Mouse (Mus musculus): ENCODE data around the gene Gabpb2. TPM values are rescaled to one million over a fixed set of nuclear protein-coding genes. Genes with fewer than 3 reads are reported as not detected.

Gene Gabpb2
- polyA plus RNA-seq (2012; rRNA removed; ENCODE audit: low replicate concordance), result 2.7 and 3.5 TPM in 2 replicates

GRCm38 (mm10) chr3:95217255-95218134 is at the start of gene Gabpb2:
Gabpb2 (minus strand) TSS chr3:95217916.

GRCm38 (mm10) chr3:95250783-95251424 is 33.2 kb upstream of the Gabpb2 start, which contains the start of gene Bnipl:
Bnipl (minus strand) TSS chr3:95251193.

GRCm38 (mm10) chr3:95241498-95241897 is 23.8 kb upstream of the Gabpb2 start, which contains the start of gene Gm128:
Gm128 (minus strand) TSS chr3:95241598.

GRCm38 (mm10) chr3:95231298-95232221 is 13.8 kb upstream of the Gabpb2 start, which contains the start of gene Mllt11:
Mllt11 (minus strand) TSS chr3:95232171.

GRCm38 (mm10) chr3:95228148-95228893 is 10.6 kb upstream of the Gabpb2 start, which contains the start of gene Cdc42se1:
Cdc42se1 (plus strand) TSS chr3:95228732.

GRCm38 (mm10) chr3:95159987-95160963 is 57.4 kb downstream of the Gabpb2 start, which contains the start of gene Sema6c:
Sema6c (plus strand) TSS chr3:95160457.

GRCm38 (mm10) chr3:95141952-95142616 is 75.6 kb downstream of the Gabpb2 start, which contains the start of gene Tnfaip8l2:
Tnfaip8l2 (minus strand) TSS chr3:95142360.

GRCm38 (mm10) chr3:95133680-95134101 is 84.0 kb downstream of the Gabpb2 start, which contains the start of the genes Scnm1 and Lysmd1:
Scnm1 (minus strand) TSS chr3:95134011.
Lysmd1 (plus strand) TSS chr3:95134088.

Other genes with a start within 250 kb of the Gabpb2 start
- gene Pi4kb, start 243.2 kb downstream of the Gabpb2 start, polyA plus RNA-seq (2012; rRNA removed; ENCODE audit: low replicate concordance), result 11.2 and 12.0 TPM in 2 replicates
- 14.2 and 17.2 TPM in 2 replicates for gene Zfp687, start 202.5 kb downstream of the Gabpb2 start, polyA plus RNA-seq (2012; rRNA removed; ENCODE audit: low replicate concordance)
- gene Psmd4, start 175.3 kb downstream of the Gabpb2 start, polyA plus RNA-seq (2012; rRNA removed; ENCODE audit: low replicate concordance), result 70.8 and 87.2 TPM in 2 replicates
- 9.6 and 12.5 TPM in 2 replicates for gene Pip5k1a, start 111.0 kb downstream of the Gabpb2 start, polyA plus RNA-seq (2012; rRNA removed; ENCODE audit: low replicate concordance)
- 57.0 and 58.5 TPM in 2 replicates for gene Vps72, start 106.9 kb downstream of the Gabpb2 start, polyA plus RNA-seq (2012; rRNA removed; ENCODE audit: low replicate concordance)
- 0.53 and 1.1 TPM in 2 replicates for gene Tmod4, start 93.4 kb downstream of the Gabpb2 start, polyA plus RNA-seq (2012; rRNA removed; ENCODE audit: low replicate concordance)
- 18.5 and 29.5 TPM in 2 replicates for gene Scnm1, start 83.9 kb downstream of the Gabpb2 start, polyA plus RNA-seq (2012; rRNA removed; ENCODE audit: low replicate concordance)
- gene Lysmd1, start 83.8 kb downstream of the Gabpb2 start, polyA plus RNA-seq (2012; rRNA removed; ENCODE audit: low replicate concordance), result 2.8 and 6.1 TPM in 2 replicates
- 4.9 and 25.2 TPM in 2 replicates for gene Tnfaip8l2, start 75.6 kb downstream of the Gabpb2 start, polyA plus RNA-seq (2012; rRNA removed; ENCODE audit: low replicate concordance)
- 3.7 and 5.7 TPM in 2 replicates for gene Sema6c, start 57.5 kb downstream of the Gabpb2 start, polyA plus RNA-seq (2012; rRNA removed; ENCODE audit: low replicate concordance)
- 49.3 and 60.2 TPM in 2 replicates for gene Cdc42se1, start 10.8 kb upstream of the Gabpb2 start, polyA plus RNA-seq (2012; rRNA removed; ENCODE audit: low replicate concordance)
- gene Mllt11, start 14.3 kb upstream of the Gabpb2 start, polyA plus RNA-seq (2012; rRNA removed; ENCODE audit: low replicate concordance), result 16.1 and 25.0 TPM in 2 replicates
- gene Gm128, start 23.7 kb upstream of the Gabpb2 start, polyA plus RNA-seq (2012; rRNA removed; ENCODE audit: low replicate concordance), result 0.14 and 0.21 TPM in 2 replicates
- gene Bnipl, start 33.3 kb upstream of the Gabpb2 start, polyA plus RNA-seq (2012; rRNA removed; ENCODE audit: low replicate concordance), result 0.19 and 0.68 TPM in 2 replicates
- gene Mindy1, start 63.4 kb upstream of the Gabpb2 start, polyA plus RNA-seq (2012; rRNA removed; ENCODE audit: low replicate concordance), result 64.0 and 83.7 TPM in 2 replicates
- 5.3 and 8.0 TPM in 2 replicates for gene Prune1, start 64.2 kb upstream of the Gabpb2 start, polyA plus RNA-seq (2012; rRNA removed; ENCODE audit: low replicate concordance)
- 0.54 and 0.81 TPM in 2 replicates for gene Anxa9, start 89.3 kb upstream of the Gabpb2 start, polyA plus RNA-seq (2012; rRNA removed; ENCODE audit: low replicate concordance)
- gene Cers2, start 96.9 kb upstream of the Gabpb2 start, polyA plus RNA-seq (2012; rRNA removed; ENCODE audit: low replicate concordance), result 39.3 and 45.5 TPM in 2 replicates
- gene Setdb1, start 139.3 kb upstream of the Gabpb2 start, polyA plus RNA-seq (2012; rRNA removed; ENCODE audit: low replicate concordance), result 3.6 and 4.9 TPM in 2 replicates
- gene 4930558C23Rik, start 184.9 kb upstream of the Gabpb2 start, polyA plus RNA-seq (2012; rRNA removed; ENCODE audit: low replicate concordance), result not detected in 2 replicates
- 22.5 and 24.7 TPM in 2 replicates for gene Arnt, start 216.5 kb upstream of the Gabpb2 start, polyA plus RNA-seq (2012; rRNA removed; ENCODE audit: low replicate concordance)